Mouse (Mus musculus) kidney, adult 2 months (tissue): Measurements from ENCODE around the gene Trim56. TPM values are rescaled to one million over a fixed set of nuclear protein-coding genes. Genes with fewer than 3 reads are reported as not detected.
A peak's percentile ranks its signal among the peaks of the same experiment; 100 is the strongest.
"Not testable (repeated sequence)": the region's sequence is repeated elsewhere in the genome, so short reads cannot be mapped to it uniquely, and the experiment has no call there.

Experiments
- DNase-seq: peaks from one replicate; pipeline ENCODE4 v3.0.0; 2021
- H3K27ac ChIP-seq: fragments of 200-500 bp; 2 replicates; pipeline ENCODE4 v1.5.1; 2012; ENCODE audit warnings: low read depth, low read length, control low read depth, inconsistent platforms; ENCODE audit not compliant: insufficient read depth
- H3K27me3 ChIP-seq: fragments of 200-500 bp; replicated peaks from 2 replicates; pipeline ENCODE4 v1.6.1; 2012; ENCODE audit warnings: mild to moderate bottlenecking, moderate library complexity, low read length, inconsistent platforms; ENCODE audit not compliant: control insufficient read depth, insufficient read depth
- H3K36me3 ChIP-seq: fragments of 200-500 bp; 2 replicates; pipeline ENCODE4 v1.6.1; 2012; ENCODE audit warnings: mild to moderate bottlenecking, moderate library complexity, low read length, inconsistent platforms; ENCODE audit not compliant: control insufficient read depth, insufficient read depth
- H3K4me1 ChIP-seq: fragments of 200-500 bp; 2 replicates; pipeline ENCODE4 v1.6.1; 2011; ENCODE audit warnings: low read length; ENCODE audit not compliant: control insufficient read depth, insufficient read depth
- H3K4me3 ChIP-seq: fragments of 200-500 bp; 2 replicates; pipeline ENCODE4 v1.5.1; 2011; ENCODE audit warnings: mild to moderate bottlenecking, low read depth, low read length, control low read depth; ENCODE audit not compliant: insufficient read depth
- CTCF ChIP-seq: fragments of 200-500 bp; conservative IDR thresholded peaks from 2 replicates; pipeline ENCODE4 v1.5.1; 2011; ENCODE audit warnings: low read depth, mild to moderate bottlenecking, control low read depth, low read length, moderate library complexity, mixed read lengths; ENCODE audit not compliant: insufficient read depth, insufficient read length
- POLR2A ChIP-seq: fragments of 200-500 bp; IDR thresholded peaks from one replicate; pipeline ENCODE4 v1.6.1; 2011; ENCODE audit warnings: low read depth, low read length, control low read depth
- WGBS: fragments of 180-500 bp; shearing (Covaris S2); methylation state at CpG from one replicate; pipeline ENCODE4 v1.1.7; 2018; 5-methylcytosine and 5-hydroxymethylcytosine counted together
- polyA plus RNA-seq: library from polyadenylated mRNA; depleted of rRNA; stranded (reverse); fragments of >200 nt; gene quantifications from 2 replicates; pipeline ENCODE4 v1.2.3, GENCODE M21; 2012

The Trim56 gene
- polyA plus RNA-seq, 1 experiment = 14.4 TPM

DNA sequence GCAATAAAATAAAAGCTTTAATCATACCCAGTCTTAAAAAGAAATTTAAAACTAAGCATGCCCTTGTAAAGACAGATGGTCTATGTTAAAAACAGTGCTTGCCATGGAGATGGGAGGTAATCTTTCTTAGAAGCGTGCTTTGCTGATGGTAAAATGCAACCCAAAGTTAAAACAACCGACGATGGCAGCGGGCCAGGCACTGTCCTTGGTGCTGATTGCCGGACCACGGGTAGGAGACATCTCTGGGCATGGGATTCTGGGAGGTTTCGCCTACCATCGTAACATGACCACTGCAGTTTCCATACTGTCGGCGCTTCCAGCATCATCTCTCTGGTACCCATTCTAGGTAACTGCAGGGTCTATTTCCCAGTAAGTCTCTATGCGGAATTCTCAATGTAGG is 18.9 kb upstream of the Trim56 start:
- TF ChIP-seq CTCF = no peak
- no peak for TF ChIP-seq POLR2A
- Histone ChIP-seq H3K27me3 (no peaks in the 10 kb centered on the region), H3K4me3 (no peak overlapping the region), H3K4me1 (no peaks in the 10 kb centered on the region), H3K27ac (no peak overlapping the region), H3K36me3 (no peaks in the 10 kb centered on the region)
- peak; percentile 27 for DNase-seq
- WGBS = 23% methylated on average over 11 of the region's 11 CpGs

DNA sequence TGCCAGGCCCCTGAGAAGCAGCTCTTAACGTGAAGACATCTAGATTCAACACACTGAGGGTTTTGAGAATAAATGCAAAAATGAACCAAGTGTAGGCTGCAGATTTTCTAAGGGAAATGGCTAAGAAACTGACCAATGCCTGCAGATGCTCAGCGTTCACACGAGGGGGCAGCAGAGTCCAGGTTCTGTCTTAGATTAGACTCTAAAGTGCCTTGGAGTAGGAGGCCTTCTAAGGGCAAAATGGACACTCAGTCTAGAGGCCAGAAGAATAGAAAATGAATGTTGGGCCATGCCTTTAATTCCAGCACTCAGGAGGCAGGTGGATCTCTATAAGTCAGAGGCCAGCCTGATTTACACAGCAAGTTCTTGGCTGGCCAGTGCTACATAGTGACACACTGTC is 15.5 kb upstream of the Trim56 start:
- peaks cover 4% of the 10 kb centered on the region; the same call in 1 of the 2 replicates for H3K4me1 ChIP-seq
- 4% methylated on average over 3 of the region's 3 CpGs for WGBS
- no peaks in the 10 kb centered on the region for H3K36me3 ChIP-seq
- no peaks in the 10 kb centered on the region for H3K27me3 ChIP-seq
- H3K27ac ChIP-seq = no peak overlapping the region
- no peak overlapping the region for H3K4me3 ChIP-seq
- DNase-seq = peak; percentile 54
- TF ChIP-seq CTCF = peak; percentile 95
- TF ChIP-seq POLR2A = no peak

DNA sequence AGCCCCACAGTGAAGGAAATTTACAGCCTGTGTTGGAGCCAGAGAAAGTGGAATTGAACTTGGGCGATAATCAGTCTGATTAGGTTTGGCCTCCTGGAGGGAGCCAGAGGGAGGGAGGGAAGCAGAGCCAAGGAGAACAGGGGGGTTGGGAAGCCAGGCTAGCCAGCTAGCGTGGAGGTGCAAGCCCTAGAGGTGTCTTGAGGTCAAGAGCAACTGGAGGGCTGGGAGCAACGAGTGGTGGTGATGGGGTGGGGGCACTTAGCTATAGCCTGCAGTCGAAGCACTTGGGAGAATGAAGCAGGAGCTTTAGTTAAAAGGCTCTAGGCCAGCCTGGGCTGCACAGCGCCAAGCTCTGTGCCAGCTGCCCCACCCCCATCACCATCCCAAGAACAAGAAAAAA is 13.3 kb upstream of the Trim56 start:
- Histone ChIP-seq H3K4me3 (no peak overlapping the region), H3K27ac (peak overlapping the region; percentile 56; the same call in 1 of the 2 replicates), H3K4me1 (peaks cover 4% of the 10 kb centered on the region; the same call in 1 of the 2 replicates), H3K27me3 (no peaks in the 10 kb centered on the region), H3K36me3 (no peaks in the 10 kb centered on the region)
- TF ChIP-seq POLR2A (no peak), CTCF (no peak)
- 33% methylated on average over 5 of the region's 5 CpGs for WGBS
- DNase-seq = peak; percentile 50

DNA sequence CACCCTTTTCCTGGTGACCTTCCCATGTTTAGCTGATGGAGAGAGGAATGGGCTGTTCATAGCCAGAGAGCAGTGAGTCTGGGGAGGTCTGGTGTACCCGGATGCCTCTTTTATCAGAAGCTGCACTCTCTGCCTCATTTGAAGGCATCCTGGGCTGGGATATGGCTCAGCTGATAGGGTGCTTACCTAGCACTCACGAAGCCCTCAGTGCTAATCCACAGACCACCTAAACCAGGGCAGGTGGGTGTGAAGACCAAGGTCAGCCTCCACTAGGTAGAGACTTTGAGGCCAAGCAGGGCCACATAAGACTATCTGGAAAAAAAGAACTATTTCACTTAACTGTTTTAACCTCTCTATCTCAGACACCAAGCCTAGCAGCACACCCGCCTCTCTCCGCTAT is 7.5 kb upstream of the Trim56 start:
- 92% methylated on average over 4 of the region's 4 CpGs for WGBS
- H3K4me1 ChIP-seq = no peaks in the 10 kb centered on the region
- H3K36me3 ChIP-seq = no peaks in the 10 kb centered on the region
- DNase-seq = no peak
- no peak overlapping the region for H3K27ac ChIP-seq
- H3K27me3 ChIP-seq = no peaks in the 10 kb centered on the region
- no peak for TF ChIP-seq POLR2A
- no peak for TF ChIP-seq CTCF
- no peak overlapping the region for H3K4me3 ChIP-seq

DNA sequence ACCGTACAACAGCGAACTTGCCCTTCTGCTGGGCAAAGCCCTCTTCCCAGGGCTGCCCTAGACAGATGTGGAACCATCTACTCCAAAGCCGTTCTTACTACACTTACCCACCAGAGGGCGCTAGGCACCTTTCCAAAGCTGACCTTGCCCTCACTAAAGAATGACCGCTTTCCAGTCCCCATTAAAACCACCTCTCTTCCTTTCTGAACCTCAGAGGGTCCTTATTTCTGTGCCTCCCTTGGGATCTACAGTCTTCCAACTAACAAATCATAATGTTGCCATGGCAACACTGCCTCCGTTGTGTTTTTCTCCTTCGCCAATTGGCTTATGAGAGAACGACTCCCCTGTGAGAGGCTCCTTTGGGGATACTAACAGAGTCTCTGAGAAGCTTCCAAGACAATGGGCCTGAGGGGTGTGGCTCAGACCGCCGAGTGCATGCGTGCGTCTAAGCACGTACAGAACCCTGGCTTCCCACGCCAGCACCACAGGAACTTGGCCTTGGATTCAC is 6.7 kb upstream of the Trim56 start:
- H3K4me1 ChIP-seq = no peaks in the 10 kb centered on the region
- TF ChIP-seq POLR2A (no peak), CTCF (peak; percentile 88)
- DNase-seq = peak; percentile 80
- H3K27me3 ChIP-seq = no peaks in the 10 kb centered on the region
- 16% methylated on average over 14 of the region's 14 CpGs for WGBS
- no peaks in the 10 kb centered on the region for H3K36me3 ChIP-seq
- no peak overlapping the region for H3K27ac ChIP-seq
- H3K4me3 ChIP-seq = no peak overlapping the region

DNA sequence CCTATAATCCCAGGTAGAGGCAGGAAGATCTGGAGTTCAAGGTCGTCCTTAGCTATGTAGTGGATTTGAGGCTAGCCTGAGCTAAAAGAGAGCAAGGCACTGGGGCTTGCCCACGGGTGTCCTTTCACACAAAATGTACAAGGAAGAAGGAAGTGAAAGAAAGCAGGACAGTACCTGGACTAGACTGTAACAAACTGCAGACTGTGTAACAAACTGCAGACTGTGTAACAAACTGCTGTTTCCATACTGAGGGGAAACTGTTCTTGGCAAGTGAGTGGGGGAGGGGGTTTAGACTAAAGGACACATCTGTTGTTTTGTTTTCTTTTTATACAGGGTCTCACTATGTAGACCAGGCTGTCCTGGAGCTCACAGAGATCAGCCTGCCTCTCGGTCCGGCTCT is 5.3 kb upstream of the Trim56 start:
- no peaks in the 10 kb centered on the region for H3K36me3 ChIP-seq
- 81% methylated on average over 4 of the region's 4 CpGs for WGBS
- no peak for DNase-seq
- H3K27ac ChIP-seq = no peak overlapping the region
- no peak for TF ChIP-seq POLR2A
- TF ChIP-seq CTCF = no peak
- peaks cover 4% of the 10 kb centered on the region; the same call in 1 of the 2 replicates for H3K4me1 ChIP-seq
- H3K27me3 ChIP-seq = no peaks in the 10 kb centered on the region
- no peak overlapping the region for H3K4me3 ChIP-seq

DNA sequence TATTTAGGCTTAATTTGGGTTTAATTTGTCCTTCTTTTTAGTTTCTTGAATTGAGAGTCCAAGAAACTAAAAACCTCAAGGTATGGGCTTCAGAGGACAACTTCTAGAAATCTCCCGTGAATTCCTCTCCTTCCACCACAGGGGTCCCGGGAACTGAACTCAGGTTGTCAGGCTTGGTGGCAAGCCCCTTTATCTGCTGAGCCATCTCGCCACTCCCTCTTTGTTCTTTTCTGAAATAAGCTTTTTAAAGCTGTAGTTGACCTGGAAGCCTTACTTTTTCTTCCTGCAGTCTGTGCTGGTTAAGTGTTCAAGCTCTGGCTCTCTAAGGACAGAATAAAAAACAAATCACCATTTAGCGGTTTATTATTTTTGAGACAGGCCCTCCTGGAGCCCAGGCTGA is 2.9 kb upstream of the Trim56 start:
- no peak for DNase-seq
- H3K4me1 ChIP-seq = peaks cover 9% of the 10 kb centered on the region
- no peaks in the 10 kb centered on the region for H3K27me3 ChIP-seq
- no peak overlapping the region for H3K27ac ChIP-seq
- WGBS = 88% methylated on average over 4 of the region's 4 CpGs
- no peak overlapping the region for H3K4me3 ChIP-seq
- no peaks in the 10 kb centered on the region for H3K36me3 ChIP-seq
- no peak for TF ChIP-seq CTCF

DNA sequence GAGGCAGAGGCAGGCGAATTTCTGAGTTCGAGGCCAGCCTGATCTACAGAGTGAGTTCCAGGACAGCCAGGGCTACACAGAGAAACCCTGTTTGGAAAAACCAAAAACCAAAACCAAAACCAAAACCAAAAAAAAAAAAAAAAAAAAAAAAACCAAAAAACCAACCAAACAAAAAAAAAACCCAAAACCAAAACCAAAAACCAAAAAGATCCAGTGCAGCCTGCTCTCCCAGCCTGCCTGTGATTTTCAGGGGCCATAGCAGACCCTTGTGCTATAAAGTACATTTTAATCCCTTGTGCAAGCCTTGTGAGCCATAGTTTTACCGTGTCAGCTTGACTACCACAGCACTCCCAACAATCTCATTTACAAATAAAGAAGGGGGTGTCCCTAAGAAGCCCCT is 2.0 kb upstream of the Trim56 start:
- H3K4me3 ChIP-seq, H3K36me3 ChIP-seq, H3K27ac ChIP-seq, H3K4me1 ChIP-seq, H3K27me3 ChIP-seq, DNase-seq: not testable (repeated sequence)
- 95% methylated on average over 3 of the region's 3 CpGs for WGBS
